In genomic region chr11:72023581-72023980, GRCm38 (mm10) we compare ENCODE assay signal across 9 mouse cellular contexts. TPM values are rescaled to one million over a fixed set of nuclear protein-coding genes. Genes with fewer than 3 reads are reported as not detected.
A peak's percentile ranks its signal among the peaks of the same experiment; 100 is the strongest.
DNase-seq lines count a peak whose midpoint lies in the region; ATAC-seq and TF ChIP-seq lines count a peak whose summit lies in the region.
"Had no signal": no experiment of that assay in that cellular context is flagged by ENCODE, and none has a peak within 500 bp of the region (broad histone marks: within the 10 kb centered on the region; RNA-seq: fewer than 3 reads in every experiment).

No protein-coding gene starts in this region.

- no peak for TF ChIP-seq POLR2A in brain, embryonic 14.5 days (IDR thresholded peaks at IDR 0.05; ENCODE audit: borderline replicate concordance, extremely low read depth, insufficient read depth, insufficient read length, poor library complexity, severe bottlenecking)

- 40% methylated on average over 9 of the region's 10 CpGs for WGBS in midbrain, embryonic 13.5 days
- WGBS in midbrain, embryonic 10.5 days = 51% methylated on average over 10 of the region's 10 CpGs

- 0 out of 2 replicates have a peak overlapping the region, but pooled peaks have one; percentile 17 for H3K4me3 ChIP-seq in gastrocnemius, adult 2 months
- no peak overlapping the region for H3K4me3 ChIP-seq in midbrain, embryonic 13.5 days (replicated peaks)
- no peak overlapping the region for H3K4me3 ChIP-seq in midbrain, embryonic 10.5 days

- ATAC-seq in midbrain, embryonic 13.5 days = no peak

- peaks cover 12% of the 10 kb centered on the region; the same call in 1 of the 2 replicates for H3K4me1 ChIP-seq in midbrain, embryonic 13.5 days (replicated peaks)
- H3K4me1 ChIP-seq in midbrain, embryonic 10.5 days = peaks cover 10% of the 10 kb centered on the region

- no peaks in the 10 kb centered on the region for H3K36me3 ChIP-seq in midbrain, embryonic 13.5 days
- no peaks in the 10 kb centered on the region for H3K36me3 ChIP-seq in midbrain, embryonic 10.5 days

- H3K9me3 ChIP-seq in midbrain, embryonic 13.5 days = no peaks in the 10 kb centered on the region
- no peaks in the 10 kb centered on the region for H3K9me3 ChIP-seq in midbrain, embryonic 10.5 days (replicated peaks)

- H3K4me2 ChIP-seq in midbrain, embryonic 13.5 days (replicated peaks) = no peak overlapping the region

- peak; percentile 40 for DNase-seq in gastrocnemius, adult 2 months
- no peak for DNase-seq in gastrocnemius, adult 8-10 months (ENCODE audit: low spot score in 2 of 2)
- DNase-seq in midbrain, embryonic 10.5 days (ENCODE audit: low spot score) = no peak
- DNase-seq in brain, embryonic 14.5 days (ENCODE audit: low read depth) = peak; percentile 61
- DNase-seq in retina, postnatal 1 day = peak; percentile 36
- DNase-seq in urinary bladder, postnatal 4 days (ENCODE audit: low spot score in 2 of 2) = no peak
- DNase-seq in testis, postnatal 14 days (ENCODE audit: low spot score) = no peak

- H3K27ac ChIP-seq in gastrocnemius, adult 2 months = no peak overlapping the region
- H3K27ac ChIP-seq in midbrain, embryonic 13.5 days = 0 out of 2 replicates have a peak overlapping the region, but pooled peaks have one; percentile 14
- H3K27ac ChIP-seq in midbrain, embryonic 10.5 days (replicated peaks) = no peak overlapping the region
- H3K27ac ChIP-seq: macrophage had no signal

- peak; percentile 54 for TF ChIP-seq CTCF in gastrocnemius, adult 2 months (IDR thresholded peaks at IDR 0.05)
- peak; percentile 55; the same call in 1 of the 2 replicates for TF ChIP-seq CTCF in brain, embryonic 14.5 days (IDR thresholded peaks at IDR 0.05; ENCODE audit: borderline replicate concordance, extremely low read depth, insufficient read depth, insufficient read length)

- intact Hi-C loops in gastrocnemius, adult 2 months (cut with DNase I) = loop anchor here (10.0 kb wide), 1 partner anchor 349 kb away; no protein-coding TSS in a partner anchor

- H3K9ac ChIP-seq in midbrain, embryonic 13.5 days (replicated peaks) = no peak overlapping the region

- H3K27me3 ChIP-seq in midbrain, embryonic 13.5 days = peaks cover 6% of the 10 kb centered on the region; the same call in 1 of the 2 replicates
- H3K27me3 ChIP-seq in midbrain, embryonic 10.5 days (ENCODE audit: low read depth, poor library complexity, severe bottlenecking) = peaks cover 6% of the 10 kb centered on the region

RNA-seq across cellular contexts. Expression of gene Aipl1, which starts 13.7 kb away (rescaled TPM):
- not detected for total RNA-seq in gastrocnemius, adult 2 months (2021)
- not detected for total RNA-seq in gastrocnemius, adult 8-10 months (2022)
- 0.43 and 0.63 TPM in 2 replicates for polyA plus RNA-seq in midbrain, embryonic 13.5 days (2015; fragmentation: Nextera tagmentation; extraction: Ambion mirVana)
- 0.67 and 0.97 TPM in 2 replicates for polyA plus RNA-seq in midbrain, embryonic 10.5 days (2016; fragmentation: Nextera tagmentation; extraction: Ambion mirVana)
- 0.30 and 0.38 TPM in 2 replicates for polyA plus RNA-seq in brain, embryonic 14.5 days (2012; rRNA removed)

RNA-seq across cellular contexts. Expression of gene Pimreg, which starts 18.3 kb away (rescaled TPM):
- total RNA-seq in gastrocnemius, adult 2 months (2021) = not detected
- not detected for total RNA-seq in gastrocnemius, adult 8-10 months (2022)
- polyA plus RNA-seq in midbrain, embryonic 13.5 days (2015; fragmentation: Nextera tagmentation; extraction: Ambion mirVana) = 79.0 and 80.7 TPM in 2 replicates
- polyA plus RNA-seq in midbrain, embryonic 10.5 days (2016; fragmentation: Nextera tagmentation; extraction: Ambion mirVana) = 251 and 280 TPM in 2 replicates
- 29.9 and 53.4 TPM in 2 replicates for polyA plus RNA-seq in brain, embryonic 14.5 days (2012; rRNA removed)

Comparison
In these comparisons a context has a peak if more than half of its experiments do, and no peak if none do; other contexts are left out.
1. DNase-seq: peak in gastrocnemius, adult 2 months (single experiment), brain, embryonic 14.5 days (single experiment) and retina, postnatal 1 day (single experiment); none in gastrocnemius, adult 8-10 months (0 of 2), midbrain, embryonic 10.5 days (single experiment), urinary bladder, postnatal 4 days (0 of 2) and testis, postnatal 14 days (single experiment).